Mouse (Mus musculus) embryonic facial prominence, embryonic 14.5 days (tissue): Measurements from ENCODE around the gene Cplx3. TPM values are rescaled to one million over a fixed set of nuclear protein-coding genes. Genes with fewer than 3 reads are reported as not detected.

ENCODE experiments used
- ATAC-seq: fragments of 200-750 bp; cut with Nextera tagmentation; 2 replicates; pipeline ENCODE4 v1.8.0; 2017; ENCODE audit warnings: low read depth, moderate number of reproducible peaks, moderate TSS enrichment
- DNase-seq: peaks from one replicate; pipeline ENCODE4 v3.0.0-alpha.2; 2015; ENCODE audit warnings: low spot score
- H3K27ac ChIP-seq: fragments of 300-500 bp; sonication (generic); replicated peaks from 2 replicates; pipeline ENCODE4 v1.5.1; 2014; ENCODE audit warnings: low read depth, mild to moderate bottlenecking, low read length, moderate library complexity
- H3K27me3 ChIP-seq: fragments of 300-500 bp; sonication (generic); replicated peaks from 2 replicates; pipeline ENCODE4 v1.6.1; 2014; ENCODE audit warnings: low read length; ENCODE audit not compliant: control insufficient read depth, insufficient read depth
- H3K36me3 ChIP-seq: fragments of 300-500 bp; sonication (generic); 2 replicates; pipeline ENCODE4 v1.6.1; 2014; ENCODE audit warnings: low read length, mixed read lengths; ENCODE audit not compliant: control insufficient read depth, insufficient read depth
- H3K4me1 ChIP-seq: fragments of 300-500 bp; sonication (generic); 2 replicates; pipeline ENCODE4 v1.6.1; 2014; ENCODE audit warnings: antibody characterized with exemption, low read length; ENCODE audit not compliant: control insufficient read depth, insufficient read depth
- H3K4me2 ChIP-seq: fragments of 300-500 bp; sonication (generic); 2 replicates; pipeline ENCODE4 v1.6.1; 2014; ENCODE audit warnings: low read depth, mild to moderate bottlenecking, low read length, moderate library complexity, mixed read lengths
- H3K4me3 ChIP-seq: fragments of 300-500 bp; sonication (generic); 2 replicates; pipeline ENCODE4 v1.5.1; 2014; ENCODE audit warnings: low read depth, mild to moderate bottlenecking, low read length
- H3K9ac ChIP-seq: fragments of 300-500 bp; sonication (generic); 2 replicates; pipeline ENCODE4 v1.6.1; 2014; ENCODE audit warnings: low read depth, mild to moderate bottlenecking, low read length, moderate library complexity, mixed read lengths
- H3K9me3 ChIP-seq: fragments of 300-500 bp; sonication (generic); 2 replicates; pipeline ENCODE4 v1.6.1; 2016; ENCODE audit warnings: low read length; ENCODE audit not compliant: control insufficient read depth
- whole genome bisulfite sequencing: fragments of 180-500 bp; shearing (Covaris S2); extraction: QIAGEN DNeasy Blood & Tissue Kit; methylation state at CpG from one replicate; pipeline ENCODE4 v1.1.7; 2014; 5-methylcytosine and 5-hydroxymethylcytosine counted together
- polyA plus RNA-seq: library from polyadenylated mRNA; unstranded; fragments of >200 nt; fragmentation: Nextera tagmentation; extraction: Ambion mirVana; gene quantifications from 2 replicates; pipeline ENCODE4 v1.2.1, GENCODE M21; 2014

Gene Cplx3
- polyA plus RNA-seq, 1 experiment from 2014 or later, result not detected

DNA sequence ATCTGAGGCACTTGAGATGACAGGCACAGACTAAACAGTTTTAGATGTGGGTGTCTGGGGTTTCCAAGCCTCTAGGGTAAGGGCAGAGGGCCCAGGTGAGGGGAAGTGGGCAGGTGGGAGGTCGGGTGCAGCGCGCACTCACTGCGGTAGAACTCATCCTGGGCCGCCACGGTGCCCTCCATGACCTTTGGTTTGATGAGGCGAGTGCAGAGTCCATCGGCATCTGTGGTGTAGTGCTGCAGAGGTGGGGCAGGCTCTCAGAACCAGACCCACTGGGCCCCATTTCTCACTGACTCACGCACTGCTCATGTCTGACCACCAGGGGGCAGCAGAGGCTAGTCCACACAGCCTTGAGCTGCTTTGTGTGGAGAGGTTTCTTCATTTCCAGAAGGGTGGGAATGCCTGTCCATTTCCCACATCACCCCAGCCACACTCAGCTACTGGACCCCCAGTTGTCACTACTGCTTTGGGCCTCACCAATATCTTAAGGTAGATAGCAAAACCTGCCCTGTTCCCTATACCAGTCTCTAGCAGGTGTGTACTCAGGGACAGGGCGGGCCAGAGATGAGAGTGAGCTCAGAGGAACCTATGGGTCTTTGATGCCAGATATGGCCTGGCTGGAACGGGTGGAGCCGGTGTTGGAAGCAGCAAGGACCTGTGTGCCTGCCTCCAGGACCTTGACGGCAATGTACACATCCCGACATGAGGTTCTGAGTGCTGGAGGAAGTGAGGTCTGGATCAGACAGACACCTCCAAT lies 23.2 kb upstream of the Cplx3 start:
- ATAC-seq (peak; percentile 70), DNase-seq (peak; percentile 65)
- no peak overlapping the region for H3K4me3 ChIP-seq
- no peaks in the 10 kb centered on the region for H3K9me3 ChIP-seq
- peaks cover 72% of the 10 kb centered on the region for H3K36me3 ChIP-seq
- 66% methylated on average over 14 of the region's 14 CpGs for WGBS
- H3K4me2 ChIP-seq, result no peak overlapping the region
- no peak overlapping the region for H3K27ac ChIP-seq
- H3K4me1 ChIP-seq, result no peaks in the 10 kb centered on the region
- H3K9ac ChIP-seq, result no peak overlapping the region
- H3K27me3 ChIP-seq, result no peaks in the 10 kb centered on the region

- H3K4me2 ChIP-seq, result no peak overlapping the region
- WGBS, result 94% methylated on average over 12 of the region's 12 CpGs
- no peak overlapping the region for H3K9ac ChIP-seq
- no peaks in the 10 kb centered on the region for H3K4me1 ChIP-seq
- no peak overlapping the region for H3K4me3 ChIP-seq
- ATAC-seq (no peak), DNase-seq (no peak)
- H3K36me3 ChIP-seq, result peaks cover 72% of the 10 kb centered on the region
- no peaks in the 10 kb centered on the region for H3K9me3 ChIP-seq
- no peak overlapping the region for H3K27ac ChIP-seq
- H3K27me3 ChIP-seq, result no peaks in the 10 kb centered on the region
Measured at GRCm38 (mm10) chr9:57628717-57629116, 22.6 kb upstream of the Cplx3 start.

GRCm38 (mm10) chr9:57627892-57628291 lies 21.8 kb upstream of the Cplx3 start:
- 90% methylated on average over 11 of the region's 11 CpGs for WGBS
- Histone ChIP-seq H3K9me3 (no peaks in the 10 kb centered on the region), H3K4me3 (no peak overlapping the region), H3K4me2 (no peak overlapping the region), H3K4me1 (no peaks in the 10 kb centered on the region), H3K27ac (no peak overlapping the region), H3K36me3 (peaks cover 72% of the 10 kb centered on the region), H3K9ac (no peak overlapping the region), H3K27me3 (no peaks in the 10 kb centered on the region)
- no peak for DNase-seq
- no peak for ATAC-seq

GRCm38 (mm10) chr9:57627191-57627590 lies 21.1 kb upstream of the Cplx3 start:
- no peak overlapping the region for H3K4me2 ChIP-seq
- peaks cover 72% of the 10 kb centered on the region for H3K36me3 ChIP-seq
- H3K9me3 ChIP-seq, result no peaks in the 10 kb centered on the region
- ATAC-seq (no peak), DNase-seq (no peak)
- 93% methylated on average over 17 of the region's 17 CpGs for WGBS
- no peak overlapping the region for H3K9ac ChIP-seq
- H3K27ac ChIP-seq, result no peak overlapping the region
- no peaks in the 10 kb centered on the region for H3K4me1 ChIP-seq
- no peak overlapping the region for H3K4me3 ChIP-seq
- H3K27me3 ChIP-seq, result no peaks in the 10 kb centered on the region

DNA sequence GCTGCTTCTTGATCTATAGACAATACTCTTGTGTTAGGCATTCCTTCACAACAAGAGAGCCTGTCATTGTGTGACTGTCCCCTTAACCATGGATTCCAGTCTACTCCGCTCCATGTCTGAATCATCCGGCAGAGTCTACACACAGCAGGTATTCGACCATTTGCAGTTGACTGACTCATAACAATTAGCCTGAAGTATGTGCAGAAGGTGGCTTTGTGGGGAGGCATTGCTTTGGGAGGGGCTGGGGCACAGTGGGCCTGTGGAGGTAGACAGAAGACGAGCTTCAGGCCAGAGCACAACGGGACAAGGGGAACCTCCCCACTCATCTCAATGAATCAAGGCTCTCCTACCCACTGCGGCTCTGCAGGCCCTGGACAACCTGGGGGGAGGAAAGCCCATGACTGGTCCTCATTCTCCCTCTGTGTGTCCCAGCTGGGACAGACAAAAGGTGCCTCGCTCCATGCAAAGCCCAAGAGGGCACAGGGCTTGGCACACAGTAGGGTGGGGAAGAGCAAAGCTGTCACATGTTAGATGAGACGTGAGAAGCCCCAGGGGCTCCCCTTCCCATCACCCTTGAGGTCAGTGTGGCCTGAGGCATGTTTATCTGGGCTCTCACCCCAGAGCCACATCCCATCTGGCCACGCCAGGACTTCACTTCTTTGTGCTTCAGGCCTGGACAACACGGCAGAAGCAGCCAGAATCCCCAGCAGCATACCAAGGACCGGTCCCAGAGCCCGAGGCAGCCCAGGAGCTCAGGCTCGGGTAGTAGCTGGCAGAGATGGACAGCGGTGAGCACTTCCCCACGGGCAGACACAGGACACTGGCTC lies 19.8 kb upstream of the Cplx3 start:
- H3K27me3 ChIP-seq, result no peaks in the 10 kb centered on the region
- ATAC-seq (no peak), DNase-seq (no peak)
- WGBS, result 85% methylated on average over 15 of the region's 15 CpGs
- no peak overlapping the region for H3K9ac ChIP-seq
- H3K4me2 ChIP-seq, result no peak overlapping the region
- no peak overlapping the region for H3K4me3 ChIP-seq
- H3K27ac ChIP-seq, result no peak overlapping the region
- no peaks in the 10 kb centered on the region for H3K9me3 ChIP-seq
- no peaks in the 10 kb centered on the region for H3K4me1 ChIP-seq
- peaks cover 66% of the 10 kb centered on the region for H3K36me3 ChIP-seq

GRCm38 (mm10) chr9:57624295-57624694 lies 18.2 kb upstream of the Cplx3 start:
- no peak for ATAC-seq
- H3K9me3 ChIP-seq, result no peaks in the 10 kb centered on the region
- H3K4me1 ChIP-seq, result no peaks in the 10 kb centered on the region
- WGBS, result 73% methylated on average over 7 of the region's 7 CpGs
- no peak overlapping the region for H3K9ac ChIP-seq
- H3K27me3 ChIP-seq, result no peaks in the 10 kb centered on the region
- peaks cover 50% of the 10 kb centered on the region for H3K36me3 ChIP-seq
- DNase-seq, result no peak
- no peak overlapping the region for H3K4me2 ChIP-seq
- no peak overlapping the region for H3K27ac ChIP-seq
- H3K4me3 ChIP-seq, result no peak overlapping the region

DNA sequence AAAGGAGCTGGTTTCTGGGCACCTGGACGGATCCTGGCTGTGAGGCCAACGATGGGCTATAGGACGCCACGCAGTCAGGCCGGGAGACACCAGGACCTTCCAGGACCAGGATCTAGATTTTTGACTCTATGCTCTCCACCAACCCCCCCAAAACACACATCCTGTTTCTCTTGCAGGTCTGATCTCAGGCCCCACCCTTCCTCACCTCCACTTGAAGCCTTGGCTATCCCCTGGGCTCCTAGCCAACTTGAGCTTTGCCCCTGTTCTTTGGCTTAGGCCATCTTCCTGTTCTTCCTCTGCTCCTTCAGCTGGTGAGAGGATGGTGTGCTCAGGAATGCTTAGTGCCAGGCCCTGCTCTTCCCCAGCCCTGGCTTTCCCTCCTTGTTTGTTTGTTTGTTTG lies 14.6 kb upstream of the Cplx3 start, which contains the start of gene Lman1l:
Lman1l (minus strand) TSS at position 101 of the 400 bp plus-strand sequence.
- Histone ChIP-seq H3K27ac (no peak within 1 kb of the TSS), H3K9ac (no peak within 1 kb of the TSS), H3K4me1 (no peaks in the 10 kb centered on the region), H3K4me3 (no peak within 1 kb of the TSS), H3K9me3 (no peaks in the 10 kb centered on the region), H3K36me3 (peaks cover 13% of the 10 kb centered on the region), H3K27me3 (no peaks in the 10 kb centered on the region), H3K4me2 (no peak within 1 kb of the TSS)
- WGBS, result 91% methylated on average over 5 of the region's 5 CpGs
- DNase-seq (no peak), ATAC-seq (no peak)

GRCm38 (mm10) chr9:57618854-57619253 lies 12.8 kb upstream of the Cplx3 start:
- Histone ChIP-seq H3K9me3 (no peaks in the 10 kb centered on the region), H3K4me2 (no peak overlapping the region), H3K9ac (no peak overlapping the region), H3K27ac (no peak overlapping the region), H3K27me3 (no peaks in the 10 kb centered on the region), H3K36me3 (no peaks in the 10 kb centered on the region), H3K4me1 (no peaks in the 10 kb centered on the region), H3K4me3 (no peak overlapping the region)
- DNase-seq (no peak), ATAC-seq (no peak)
- WGBS, result 74% methylated on average over 8 of the region's 8 CpGs
